Mouse (Mus musculus) neural tube, embryonic 10.5 days (tissue): ENCODE results near the gene Dmp1.

Experiments
- DNase-seq: peaks from one replicate; pipeline ENCODE4 v3.0.0-alpha.2; 2017; ENCODE audit warnings: low spot score; ENCODE audit errors: extremely low spot score

The Dmp1 gene

DNA sequence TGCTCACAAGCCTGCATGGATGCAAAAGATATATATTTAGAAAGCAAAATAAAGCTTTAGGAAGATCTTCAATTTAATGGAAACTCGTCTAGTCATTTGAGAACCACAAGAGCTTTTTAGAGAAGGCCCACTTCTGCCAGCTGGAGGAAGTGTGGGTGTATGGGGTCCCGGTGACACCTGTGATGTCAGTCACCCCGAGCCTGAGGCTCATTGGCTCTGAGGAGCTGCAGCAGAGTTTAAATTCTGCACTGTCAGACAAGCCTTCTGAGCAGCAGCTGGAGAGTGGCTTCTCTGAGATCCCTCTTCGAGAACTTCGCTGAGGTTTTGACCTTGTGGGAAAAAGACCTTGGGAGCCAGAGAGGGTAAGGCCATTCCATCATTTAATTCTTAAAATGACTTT is at the start of gene Dmp1:
Gene Dmp1 (plus strand): TSS at position 263 of the 400 bp plus-strand sequence.
- no peak for DNase-seq

GRCm38 (mm10) chr5:104157701-104158100 is 44.7 kb upstream of the Dmp1 start:
- DNase-seq: no peak

- no peak for DNase-seq
These were observed 43.9 kb upstream of the Dmp1 start for GRCm38 (mm10) chr5:104158332-104159052.

DNA sequence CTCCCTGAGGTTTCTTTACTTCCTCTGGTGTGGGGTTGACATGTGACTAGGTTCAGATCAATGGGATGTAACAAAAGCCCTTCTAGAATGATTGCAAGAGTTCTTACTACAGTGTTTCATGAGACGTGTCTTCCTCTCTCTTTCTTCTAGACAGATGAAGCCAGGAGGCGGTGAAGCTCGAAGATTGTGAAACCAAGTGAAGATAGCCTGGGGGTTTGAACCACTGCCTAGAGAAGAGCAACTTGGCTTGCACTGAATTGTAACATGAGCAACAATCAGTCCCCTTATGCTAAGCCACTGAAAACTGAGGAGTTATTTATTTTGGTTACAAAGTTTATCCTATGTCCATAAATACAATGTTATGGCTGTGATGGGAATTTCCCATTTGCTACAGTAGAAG is 41.8 kb upstream of the Dmp1 start:
- DNase-seq: no peak

DNA sequence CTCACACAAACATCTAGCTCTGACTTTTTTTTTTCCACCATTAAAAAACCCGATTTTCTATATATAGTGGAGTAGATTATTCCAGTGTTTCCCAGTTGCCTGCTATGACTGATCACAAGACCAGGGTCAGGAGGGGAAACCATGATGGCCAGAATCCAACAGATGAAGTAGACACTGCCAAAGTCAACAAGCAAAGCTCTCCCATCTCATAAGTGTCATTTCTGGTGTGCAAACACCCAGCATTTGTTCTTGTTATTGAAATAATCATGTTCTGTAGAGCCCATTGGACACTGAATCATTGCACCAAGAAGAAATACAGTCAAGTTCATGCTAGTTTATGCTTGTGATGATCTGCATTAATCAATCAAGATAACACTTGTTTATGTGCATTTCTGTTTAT is 41.0 kb upstream of the Dmp1 start:
- no peak for DNase-seq

GRCm38 (mm10) chr5:104163536-104163935 is 38.9 kb upstream of the Dmp1 start:
- DNase-seq: no peak

DNA sequence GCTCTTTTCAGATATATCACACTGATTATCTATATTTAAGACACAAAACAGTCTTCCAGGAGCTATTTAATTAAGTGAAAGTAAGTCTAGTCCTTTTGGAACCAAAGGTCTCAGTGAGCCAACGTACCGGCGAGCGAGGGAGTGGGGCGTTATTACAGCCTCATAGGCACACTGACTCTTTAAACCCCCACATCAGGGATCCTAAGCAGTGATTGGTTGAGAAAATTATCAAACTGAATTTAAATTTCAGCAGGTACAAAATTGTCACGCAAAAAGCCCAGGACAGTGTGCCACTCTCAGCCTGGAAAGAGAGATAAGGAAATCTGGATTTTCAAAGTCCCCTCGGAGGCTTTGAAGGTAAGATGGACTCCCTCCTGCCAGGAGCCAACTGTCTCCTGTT is 32.0 kb upstream of the Dmp1 start, which contains the start of gene Dspp:
Gene Dspp (plus strand): TSS at position 301 of the 400 bp plus-strand sequence.
- DNase-seq: no peak

GRCm38 (mm10) chr5:104173094-104173493 is 29.3 kb upstream of the Dmp1 start:
- no peak for DNase-seq

DNA sequence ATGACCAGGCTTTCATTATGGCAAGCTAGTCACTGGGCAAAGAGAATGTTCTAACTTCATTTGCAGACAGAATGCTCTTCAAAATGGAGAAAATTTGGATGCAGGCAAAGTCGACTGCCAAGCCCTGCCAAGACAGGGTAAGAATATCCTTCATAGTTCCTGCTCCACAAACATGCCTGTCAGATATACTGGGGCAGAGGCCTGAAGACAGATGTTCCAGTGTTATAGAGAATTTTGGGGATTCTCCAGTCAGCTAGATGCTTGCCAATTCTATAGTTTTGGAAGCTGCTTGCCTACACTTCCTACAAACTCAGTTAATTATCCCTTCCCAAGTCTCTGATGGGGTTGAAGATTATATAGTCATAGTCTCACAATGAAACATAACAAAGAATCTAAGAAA is 18.7 kb upstream of the Dmp1 start:
- no peak for DNase-seq

GRCm38 (mm10) chr5:104187281-104187680 is 15.1 kb upstream of the Dmp1 start:
- DNase-seq: no peak

DNA sequence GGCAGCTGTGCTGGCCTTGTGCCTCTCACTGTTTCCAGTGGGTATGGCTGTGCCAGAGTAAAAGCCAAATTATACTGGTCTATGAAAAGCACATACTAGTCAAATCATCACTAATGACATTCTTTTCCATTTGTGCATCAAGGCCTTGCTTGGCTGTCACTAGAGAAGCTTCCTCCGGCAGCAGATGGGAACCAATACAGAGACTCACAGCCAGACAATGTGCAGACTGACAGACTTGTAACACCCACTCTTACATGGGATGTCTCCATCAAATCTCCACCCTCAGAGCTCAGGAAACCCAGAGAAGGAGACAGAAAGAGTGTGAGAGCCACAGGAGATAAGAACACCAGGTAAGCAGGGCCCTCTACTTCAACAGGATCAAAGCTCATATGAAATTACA is 7.3 kb upstream of the Dmp1 start:
- DNase-seq: no peak

DNA sequence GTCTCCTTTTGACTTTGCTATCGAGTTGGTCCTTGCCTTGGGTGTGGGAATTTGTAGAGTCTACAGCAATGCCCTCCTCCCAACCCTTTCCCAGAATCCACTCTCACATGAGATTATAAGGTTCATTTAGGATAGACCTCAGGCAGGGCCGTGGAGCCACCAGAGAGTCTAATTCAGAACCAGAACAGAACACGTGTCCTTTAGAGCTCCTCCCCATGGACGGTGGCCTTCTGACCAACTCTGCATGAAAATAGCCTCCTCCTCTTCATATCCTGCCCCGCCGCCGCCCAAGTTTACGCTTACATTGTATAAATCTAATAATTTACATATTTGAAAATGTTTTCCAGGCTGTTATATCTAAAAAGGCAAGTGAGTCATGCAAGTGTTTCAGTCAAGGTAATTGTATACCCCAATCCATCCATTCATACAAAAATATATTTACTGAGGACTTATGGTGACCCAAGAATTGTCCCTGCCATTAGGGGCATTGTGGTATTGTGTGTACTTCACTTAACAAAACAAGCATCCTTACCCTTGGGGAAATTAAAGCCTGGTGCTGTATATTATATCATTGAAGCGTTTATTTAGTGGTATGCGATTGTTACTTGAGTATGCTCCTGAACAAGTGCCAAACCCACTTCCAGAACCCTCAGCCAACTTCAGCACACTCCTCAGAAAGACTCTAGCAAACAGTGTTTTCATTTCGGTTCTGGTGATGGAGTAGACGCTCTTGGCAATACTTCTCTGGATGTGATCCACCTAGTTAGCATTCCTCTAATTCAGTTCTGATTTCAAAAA is 1.1 kb upstream of the Dmp1 start:
- no peak for DNase-seq

DNA sequence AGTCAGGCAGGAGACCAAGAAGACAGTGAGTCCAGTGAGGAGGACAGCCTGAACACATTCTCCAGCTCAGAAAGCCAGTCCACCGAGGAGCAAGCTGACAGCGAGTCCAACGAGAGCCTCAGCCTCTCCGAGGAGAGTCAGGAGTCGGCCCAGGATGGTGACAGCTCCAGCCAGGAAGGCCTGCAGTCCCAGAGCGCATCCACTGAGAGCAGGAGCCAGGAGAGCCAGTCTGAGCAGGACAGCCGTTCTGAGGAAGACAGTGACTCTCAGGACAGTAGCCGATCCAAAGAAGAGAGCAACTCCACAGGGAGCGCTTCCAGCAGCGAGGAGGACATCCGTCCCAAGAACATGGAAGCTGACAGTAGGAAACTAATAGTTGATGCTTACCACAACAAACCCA is 10.1 kb downstream of the Dmp1 start:
- DNase-seq: no peak

GRCm38 (mm10) chr5:104218926-104219325 is 16.5 kb downstream of the Dmp1 start:
- peak; percentile 24 for DNase-seq

- DNase-seq: no peak
These were observed 21.9 kb downstream of the Dmp1 start for GRCm38 (mm10) chr5:104224299-104224698.

DNA sequence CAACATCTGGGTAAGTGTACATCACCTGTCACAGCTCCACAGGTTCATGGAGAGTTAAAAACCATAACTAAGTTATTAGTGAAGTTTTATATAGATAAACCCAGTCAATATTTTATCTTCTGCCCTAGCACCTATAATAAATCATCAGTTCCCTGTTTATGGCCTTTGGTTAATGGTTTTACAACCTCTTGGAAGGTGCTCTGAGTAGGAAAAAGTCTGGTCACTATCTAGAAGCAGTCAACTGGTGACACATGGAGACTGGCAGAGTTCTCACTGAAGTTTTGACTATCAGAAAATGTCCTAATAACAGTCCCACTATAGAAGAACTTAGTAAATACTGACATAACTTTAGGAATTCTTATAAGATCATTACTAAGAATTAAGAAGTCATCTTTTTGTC is 22.3 kb downstream of the Dmp1 start:
- no peak for DNase-seq

- no peak for DNase-seq
These were observed 26.1 kb downstream of the Dmp1 start for GRCm38 (mm10) chr5:104228497-104228896.

DNA sequence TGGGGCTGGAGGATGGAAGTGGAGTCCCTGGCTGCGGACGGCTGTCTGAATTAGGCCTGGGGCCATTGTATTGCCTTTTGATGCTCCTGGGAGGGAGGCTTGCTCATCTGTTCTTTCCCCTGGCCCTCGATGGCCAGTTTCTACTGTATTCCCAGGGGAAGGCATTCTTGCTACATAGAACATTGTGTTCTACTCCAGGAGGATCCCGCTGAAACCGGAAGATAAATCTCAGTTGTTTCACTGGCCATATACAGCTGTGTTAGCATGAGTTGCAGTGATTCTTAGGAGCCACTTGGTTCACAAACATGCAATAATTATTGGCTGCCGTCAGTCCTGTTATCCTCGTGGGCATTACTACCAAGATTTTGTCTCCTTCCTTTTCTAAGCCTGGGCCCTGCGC is 34.3 kb downstream of the Dmp1 start:
- DNase-seq: no peak

DNA sequence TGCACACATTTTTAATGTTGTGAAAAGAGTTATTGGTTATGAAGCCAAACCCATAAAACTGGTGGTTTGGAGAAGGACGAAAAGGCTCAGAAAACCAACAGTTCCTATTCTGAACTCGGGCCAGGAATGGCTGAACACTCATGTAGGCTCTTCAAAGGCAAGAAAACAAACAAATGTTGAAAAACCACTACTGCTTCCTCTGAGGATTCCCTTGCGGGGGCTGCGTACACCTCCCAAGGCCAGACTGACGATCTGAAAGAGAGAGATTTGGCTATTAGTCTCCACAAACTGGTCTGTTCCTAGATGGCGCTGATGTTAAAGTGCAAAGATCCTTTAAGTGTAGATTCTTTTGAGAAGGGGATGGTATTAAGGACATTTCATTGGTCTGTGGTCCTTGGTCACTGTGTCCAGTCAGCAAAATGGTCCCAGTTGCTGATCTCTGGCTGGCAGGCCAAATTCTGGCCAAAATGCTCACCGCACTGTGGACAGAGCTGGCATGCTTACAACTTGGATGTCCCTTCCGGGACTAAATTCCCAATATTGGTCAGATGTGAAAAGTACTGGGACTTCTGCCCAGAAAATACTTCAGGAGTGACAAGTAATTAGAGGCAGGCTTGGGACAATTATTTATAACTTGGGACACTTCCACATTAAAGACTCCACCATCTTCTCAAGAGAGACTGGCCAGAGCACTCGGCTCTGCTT is 37.4 kb downstream of the Dmp1 start:
- DNase-seq: no peak

DNA sequence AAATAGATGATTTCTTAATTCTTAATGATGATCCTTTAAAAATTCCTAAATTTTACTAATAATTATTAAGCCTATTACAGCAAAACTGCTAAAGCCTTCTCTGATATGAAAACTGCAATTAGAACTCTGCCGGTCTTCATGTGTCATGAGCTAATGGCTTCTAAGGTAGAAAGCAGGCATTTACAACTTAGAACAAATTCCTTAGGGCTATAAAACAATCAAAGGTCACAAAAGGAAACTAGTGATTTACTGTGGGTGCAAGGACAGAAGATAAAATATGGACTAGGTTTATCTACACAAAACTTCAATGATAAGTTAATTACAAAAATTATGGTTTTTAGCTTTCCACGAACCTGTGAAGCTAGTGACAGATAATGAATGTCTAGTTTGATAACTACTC is 41.8 kb downstream of the Dmp1 start:
- no peak for DNase-seq

DNA sequence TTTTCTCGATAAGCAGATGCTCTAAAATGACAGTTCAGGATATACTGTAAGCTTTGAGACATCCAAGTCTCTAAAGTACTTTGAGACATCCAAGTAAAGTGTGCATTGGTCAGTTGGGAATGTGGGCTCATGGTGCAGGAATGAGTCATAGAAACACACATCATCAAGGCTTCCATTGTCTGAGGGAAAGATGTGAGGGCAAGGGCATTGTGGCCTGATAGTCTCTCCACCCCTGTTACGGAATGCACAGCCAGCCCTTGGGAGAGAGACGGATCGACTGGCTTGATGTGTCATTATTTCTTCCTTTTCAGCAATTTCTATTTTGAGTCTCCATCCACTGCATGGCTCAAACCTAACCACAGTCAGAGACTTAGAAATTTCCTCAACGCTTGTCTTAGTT is 49.4 kb downstream of the Dmp1 start:
- no peak for DNase-seq

DNA sequence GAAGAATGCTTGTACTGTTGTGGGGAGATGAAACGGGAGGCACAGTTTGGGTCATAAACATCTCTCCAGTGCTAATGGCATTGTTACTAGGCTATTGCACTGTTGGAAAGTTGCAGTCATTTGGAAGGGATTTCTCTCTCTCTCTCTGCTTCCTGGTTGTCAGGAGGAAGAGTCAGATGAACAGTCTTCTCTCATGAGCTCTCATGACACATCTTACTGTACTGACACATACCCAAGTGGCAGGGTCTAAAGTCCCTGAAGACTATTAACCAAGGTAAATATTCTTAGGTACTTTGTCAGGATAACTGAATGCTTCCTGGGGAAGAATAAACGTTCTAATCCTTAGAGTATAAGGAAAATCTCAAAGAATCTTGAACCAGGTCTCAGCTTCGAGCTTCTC is 54.2 kb downstream of the Dmp1 start:
- no peak for DNase-seq
